Mouse (Mus musculus) forebrain, embryonic 11.5 days (tissue): Measurements from ENCODE around the gene Hoxd11. TPM values are rescaled to one million over a fixed set of nuclear protein-coding genes. Genes with fewer than 3 reads are reported as not detected.
A peak's percentile ranks its signal among the peaks of the same experiment; 100 is the strongest.

ENCODE experiments used
- ATAC-seq: fragments of 200-750 bp; cut with Nextera tagmentation; replicated peaks from 2 replicates; pipeline ENCODE4 v1.8.0; 2017; ENCODE audit warnings: moderate TSS enrichment; ENCODE audit not compliant: low FRiP score
- DNase-seq: peaks from one replicate; pipeline ENCODE4 v3.0.0-alpha.2; 2017; ENCODE audit warnings: low spot score
- H3K27ac ChIP-seq: fragments of 300-500 bp; sonication (generic); 2 replicates; pipeline ENCODE4 v1.5.1; 2014; ENCODE audit warnings: low read depth, low read length
- H3K27me3 ChIP-seq: fragments of 300-500 bp; sonication (generic); 2 replicates; pipeline ENCODE4 v1.6.1; 2014; ENCODE audit warnings: mild to moderate bottlenecking, low read length, mixed read lengths; ENCODE audit not compliant: control insufficient read depth, insufficient read depth
- H3K36me3 ChIP-seq: fragments of 300-500 bp; sonication (generic); 2 replicates; pipeline ENCODE4 v1.6.1; 2014; ENCODE audit warnings: mild to moderate bottlenecking, low read length, moderate library complexity, mixed read lengths; ENCODE audit not compliant: control insufficient read depth, insufficient read depth
- H3K4me1 ChIP-seq: fragments of 300-500 bp; sonication (generic); replicated peaks from 2 replicates; pipeline ENCODE4 v1.6.1; 2014; ENCODE audit warnings: low read length, mixed read lengths; ENCODE audit not compliant: control insufficient read depth, insufficient read depth
- H3K4me2 ChIP-seq: fragments of 300-500 bp; sonication (generic); 2 replicates; pipeline ENCODE4 v1.6.1; 2014; ENCODE audit warnings: low read depth, mild to moderate bottlenecking, low read length, moderate library complexity, mixed read lengths; ENCODE audit not compliant: severe bottlenecking
- H3K4me3 ChIP-seq: fragments of 300-500 bp; sonication (generic); 2 replicates; pipeline ENCODE4 v1.5.1; 2014; ENCODE audit warnings: low read depth, low read length
- H3K9ac ChIP-seq: fragments of 300-500 bp; sonication (generic); 2 replicates; pipeline ENCODE4 v1.6.1; 2014; ENCODE audit warnings: low read length
- H3K9me3 ChIP-seq: fragments of 300-500 bp; sonication (generic); 2 replicates; pipeline ENCODE4 v1.6.1; 2016; ENCODE audit warnings: low read length, mixed read lengths; ENCODE audit not compliant: control insufficient read depth
- WGBS: fragments of 180-500 bp; shearing (Covaris S2); extraction: QIAGEN DNeasy Blood & Tissue Kit; methylation state at CpG from one replicate; pipeline ENCODE4 v1.1.7; 2014; 5-methylcytosine and 5-hydroxymethylcytosine counted together
- polyA plus RNA-seq: library from polyadenylated mRNA; unstranded; fragments of >200 nt; fragmentation: Nextera tagmentation; extraction: Ambion mirVana; gene quantifications from 2 replicates; pipeline ENCODE4 v1.2.1, GENCODE M21; 2014

The Hoxd11 gene
- not detected in 2 replicates for polyA plus RNA-seq

GRCm38 (mm10) chr2:74678891-74679595, at the start of gene Hoxd11:
Gene Hoxd11 (plus strand): TSS chr2:74679557.
- Histone ChIP-seq H3K4me3 (no peak within 1 kb of the TSS), H3K4me1 (peaks cover 5% of the 10 kb centered on the region; the same call in 1 of the 2 replicates), H3K36me3 (no peaks in the 10 kb centered on the region), H3K4me2 (no peak within 1 kb of the TSS), H3K27me3 (peaks cover 100% of the 10 kb centered on the region), H3K27ac (no peak within 1 kb of the TSS), H3K9ac (no peak within 1 kb of the TSS), H3K9me3 (no peaks in the 10 kb centered on the region)
- no peak for ATAC-seq
- peak; percentile 54 for DNase-seq
- WGBS, result 2% methylated on average over 15 of the region's 15 CpGs

GRCm38 (mm10) chr2:74635412-74635811, 43.9 kb upstream of the Hoxd11 start:
- H3K27me3 ChIP-seq, result no peaks in the 10 kb centered on the region
- no peak for DNase-seq
- H3K36me3 ChIP-seq, result no peaks in the 10 kb centered on the region
- H3K4me3 ChIP-seq, result no peak overlapping the region
- WGBS, result 69% methylated on average over 4 of the region's 4 CpGs
- H3K27ac ChIP-seq, result no peak overlapping the region
- no peaks in the 10 kb centered on the region for H3K9me3 ChIP-seq
- no peak overlapping the region for H3K9ac ChIP-seq
- no peak overlapping the region for H3K4me2 ChIP-seq
- ATAC-seq, result no peak
- H3K4me1 ChIP-seq, result no peaks in the 10 kb centered on the region

GRCm38 (mm10) chr2:74642431-74642830, 36.9 kb upstream of the Hoxd11 start:
- H3K36me3 ChIP-seq, result no peaks in the 10 kb centered on the region
- no peak overlapping the region for H3K4me3 ChIP-seq
- no peak for ATAC-seq
- H3K9ac ChIP-seq, result no peak overlapping the region
- WGBS, result 81% methylated on average over 5 of the region's 5 CpGs
- H3K4me1 ChIP-seq, result no peaks in the 10 kb centered on the region
- no peak for DNase-seq
- H3K27me3 ChIP-seq, result peaks cover 30% of the 10 kb centered on the region
- no peak overlapping the region for H3K27ac ChIP-seq
- H3K4me2 ChIP-seq, result no peak overlapping the region
- H3K9me3 ChIP-seq, result no peaks in the 10 kb centered on the region

GRCm38 (mm10) chr2:74645631-74646030, 33.7 kb upstream of the Hoxd11 start:
- no peak for DNase-seq
- Histone ChIP-seq H3K27ac (no peak overlapping the region), H3K27me3 (peaks cover 62% of the 10 kb centered on the region), H3K4me3 (no peak overlapping the region), H3K36me3 (no peaks in the 10 kb centered on the region), H3K9ac (no peak overlapping the region), H3K4me2 (no peak overlapping the region), H3K4me1 (no peaks in the 10 kb centered on the region), H3K9me3 (no peaks in the 10 kb centered on the region)
- WGBS, result 85% methylated on average over 3 of the region's 3 CpGs
- no peak for ATAC-seq

GRCm38 (mm10) chr2:74647082-74647864, 32.1 kb upstream of the Hoxd11 start:
- WGBS, result 14% methylated on average over 7 of the region's 7 CpGs
- no peak for DNase-seq

GRCm38 (mm10) chr2:74652996-74653340, 26.4 kb upstream of the Hoxd11 start:
- H3K9me3 ChIP-seq, result no peaks in the 10 kb centered on the region
- no peak overlapping the region for H3K27ac ChIP-seq
- no peaks in the 10 kb centered on the region for H3K36me3 ChIP-seq
- ATAC-seq (no peak), DNase-seq (no peak)
- H3K9ac ChIP-seq, result no peak overlapping the region
- H3K4me3 ChIP-seq, result no peak overlapping the region
- H3K4me2 ChIP-seq, result no peak overlapping the region
- peaks cover 8% of the 10 kb centered on the region; the same call in 1 of the 2 replicates for H3K4me1 ChIP-seq
- WGBS, result 40% methylated on average over 2 of the region's 2 CpGs
- peaks cover 85% of the 10 kb centered on the region for H3K27me3 ChIP-seq

More at GRCm38 (mm10) chr2:74647082-74647864, 32.1 kb upstream of the Hoxd11 start:
- Histone ChIP-seq H3K36me3 (no peaks in the 10 kb centered on the region), H3K9me3 (no peaks in the 10 kb centered on the region), H3K4me1 (no peaks in the 10 kb centered on the region), H3K4me2 (no peak overlapping the region), H3K27ac (no peak overlapping the region), H3K9ac (no peak overlapping the region), H3K4me3 (no peak overlapping the region), H3K27me3 (peaks cover 77% of the 10 kb centered on the region)
- no peak for ATAC-seq

GRCm38 (mm10) chr2:74653781-74654535, 25.4 kb upstream of the Hoxd11 start:
- H3K4me2 ChIP-seq, result no peak overlapping the region
- no peaks in the 10 kb centered on the region for H3K9me3 ChIP-seq

GRCm38 (mm10) chr2:74654743-74655419, 24.5 kb upstream of the Hoxd11 start:
- peak; percentile 62 for DNase-seq
- Histone ChIP-seq H3K36me3 (no peaks in the 10 kb centered on the region), H3K9ac (no peak overlapping the region), H3K4me2 (no peak overlapping the region), H3K9me3 (no peaks in the 10 kb centered on the region), H3K27me3 (peaks cover 83% of the 10 kb centered on the region), H3K4me1 (peaks cover 9% of the 10 kb centered on the region; the same call in 1 of the 2 replicates), H3K27ac (no peak overlapping the region), H3K4me3 (no peak overlapping the region)
- no peak for ATAC-seq
- WGBS, result 5% methylated on average over 20 of the region's 20 CpGs

More at GRCm38 (mm10) chr2:74653781-74654535, 25.4 kb upstream of the Hoxd11 start:
- peaks cover 84% of the 10 kb centered on the region for H3K27me3 ChIP-seq
- no peaks in the 10 kb centered on the region for H3K36me3 ChIP-seq
- H3K9ac ChIP-seq, result no peak overlapping the region
- H3K27ac ChIP-seq, result no peak overlapping the region
- WGBS, result 13% methylated on average over 17 of the region's 17 CpGs
- ATAC-seq (no peak), DNase-seq (peak; percentile 47)
- no peak overlapping the region for H3K4me3 ChIP-seq
- H3K4me1 ChIP-seq, result peaks cover 9% of the 10 kb centered on the region; the same call in 1 of the 2 replicates
